Mouse (Mus musculus): Measurements from ENCODE around the gene Gm17555.

- TF ChIP-seq CTCF (IDR thresholded peaks at IDR 0.05; ENCODE audit: low read depth, low read length) (no peak), POLR2A (IDR thresholded peaks at IDR 0.05; ENCODE audit: extremely low read depth, insufficient read depth, low read length) (no peak)
Measured at GRCm38 (mm10) chr2:126231731-126232130, 16.8 kb downstream of the Gm17555 start.

All from liver, adult 2 months (tissue).